Mouse (Mus musculus) kidney, adult 2 months (tissue): ENCODE data around the gene Rala. TPM values are rescaled to one million over a fixed set of nuclear protein-coding genes. Genes with fewer than 3 reads are reported as not detected.

Experiments
- DNase-seq: peaks from one replicate; pipeline ENCODE4 v3.0.0; 2021
- H3K27ac ChIP-seq: fragments of 200-500 bp; 2 replicates; pipeline ENCODE4 v1.5.1; 2012; ENCODE audit warnings: low read depth, low read length, control low read depth, inconsistent platforms; ENCODE audit not compliant: insufficient read depth
- H3K27me3 ChIP-seq: fragments of 200-500 bp; replicated peaks from 2 replicates; pipeline ENCODE4 v1.6.1; 2012; ENCODE audit warnings: mild to moderate bottlenecking, moderate library complexity, low read length, inconsistent platforms; ENCODE audit not compliant: control insufficient read depth, insufficient read depth
- H3K36me3 ChIP-seq: fragments of 200-500 bp; 2 replicates; pipeline ENCODE4 v1.6.1; 2012; ENCODE audit warnings: mild to moderate bottlenecking, moderate library complexity, low read length, inconsistent platforms; ENCODE audit not compliant: control insufficient read depth, insufficient read depth
- H3K4me1 ChIP-seq: fragments of 200-500 bp; 2 replicates; pipeline ENCODE4 v1.6.1; 2011; ENCODE audit warnings: low read length; ENCODE audit not compliant: control insufficient read depth, insufficient read depth
- H3K4me3 ChIP-seq: fragments of 200-500 bp; 2 replicates; pipeline ENCODE4 v1.5.1; 2011; ENCODE audit warnings: mild to moderate bottlenecking, low read depth, low read length, control low read depth; ENCODE audit not compliant: insufficient read depth
- CTCF ChIP-seq: fragments of 200-500 bp; conservative IDR thresholded peaks from 2 replicates; pipeline ENCODE4 v1.5.1; 2011; ENCODE audit warnings: low read depth, mild to moderate bottlenecking, control low read depth, low read length, moderate library complexity, mixed read lengths; ENCODE audit not compliant: insufficient read depth, insufficient read length
- POLR2A ChIP-seq: fragments of 200-500 bp; IDR thresholded peaks from one replicate; pipeline ENCODE4 v1.6.1; 2011; ENCODE audit warnings: low read depth, low read length, control low read depth
- WGBS: fragments of 180-500 bp; shearing (Covaris S2); methylation state at CpG from one replicate; pipeline ENCODE4 v1.1.7; 2018; 5-methylcytosine and 5-hydroxymethylcytosine counted together
- polyA plus RNA-seq: library from polyadenylated mRNA; depleted of rRNA; stranded (reverse); fragments of >200 nt; gene quantifications from 2 replicates; pipeline ENCODE4 v1.2.3, GENCODE M21; 2012

Gene Rala
- polyA plus RNA-seq, 1 experiment: 21.8 TPM

DNA sequence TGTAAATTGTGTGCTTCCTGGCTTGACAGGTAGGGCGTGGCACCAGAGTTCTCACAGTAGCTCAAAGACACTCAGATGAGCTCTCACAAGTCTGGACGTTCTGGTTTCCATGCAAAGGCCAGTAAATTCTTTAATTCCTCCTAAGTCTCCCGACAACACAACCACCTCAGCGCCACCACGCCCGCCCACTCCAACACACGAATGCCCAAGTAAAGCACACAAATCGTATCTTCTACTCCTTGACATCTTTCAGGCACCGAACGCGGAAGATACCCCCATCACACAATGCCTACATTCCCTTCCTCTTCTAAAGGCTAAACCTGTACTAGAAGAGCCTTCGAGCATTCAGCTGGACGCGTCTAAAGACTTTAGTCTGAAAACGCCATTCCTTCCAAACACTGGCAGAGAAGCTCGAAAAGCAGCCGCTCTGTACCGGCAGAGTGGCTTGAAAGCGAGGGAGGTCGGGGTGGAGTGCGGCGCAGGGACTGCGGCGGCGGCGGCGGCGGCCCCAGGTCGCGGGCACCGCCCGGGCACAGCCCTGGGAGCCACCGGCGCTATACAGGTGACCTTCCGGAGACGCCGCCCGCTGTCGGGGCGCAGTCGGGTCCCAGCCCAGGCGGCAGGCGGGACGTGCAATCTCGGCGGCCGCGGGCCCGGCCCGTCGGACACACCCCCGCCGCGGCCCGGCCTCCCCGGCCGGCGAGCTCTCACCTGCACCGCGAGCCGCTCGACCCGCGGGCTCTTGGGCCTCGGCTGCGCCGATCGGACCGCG lies 547 bp downstream of the Rala start:
- under 1% methylated on average over 70 of the region's 70 CpGs for WGBS
- H3K4me3 ChIP-seq: peak overlapping the region; percentile 67
- H3K27me3 ChIP-seq: no peaks in the 10 kb centered on the region
- H3K27ac ChIP-seq: peak overlapping the region; percentile 76
- TF ChIP-seq CTCF: 0 out of 2 replicates have a peak, but pooled peaks have one; percentile 13
- no peak for TF ChIP-seq POLR2A
- DNase-seq: peak; percentile 25
- peaks cover 3% of the 10 kb centered on the region; the same call in 1 of the 2 replicates for H3K4me1 ChIP-seq
- H3K36me3 ChIP-seq: no peaks in the 10 kb centered on the region

DNA sequence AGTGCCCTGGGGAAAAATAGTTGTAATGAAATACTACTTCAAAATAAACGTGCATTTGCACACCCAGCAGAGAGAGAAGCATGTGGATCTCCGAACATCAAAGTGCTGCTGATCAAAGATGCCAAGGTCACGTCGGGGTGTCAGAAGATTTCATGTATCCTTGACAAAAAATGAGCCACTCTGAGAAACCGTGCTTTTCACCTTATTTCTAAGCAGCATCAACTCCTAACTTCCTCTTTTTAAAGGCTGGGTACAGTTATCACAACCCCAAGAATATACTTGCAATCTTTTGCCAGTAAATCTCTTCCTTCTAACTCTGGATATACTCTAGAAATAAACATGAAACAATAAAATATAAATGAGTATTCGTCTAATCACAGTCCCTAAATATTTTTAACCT lies 1.7 kb downstream of the Rala start:
- TF ChIP-seq POLR2A: no peak
- 53% methylated on average over 6 of the region's 6 CpGs for WGBS
- H3K4me3 ChIP-seq: no peak overlapping the region

DNA sequence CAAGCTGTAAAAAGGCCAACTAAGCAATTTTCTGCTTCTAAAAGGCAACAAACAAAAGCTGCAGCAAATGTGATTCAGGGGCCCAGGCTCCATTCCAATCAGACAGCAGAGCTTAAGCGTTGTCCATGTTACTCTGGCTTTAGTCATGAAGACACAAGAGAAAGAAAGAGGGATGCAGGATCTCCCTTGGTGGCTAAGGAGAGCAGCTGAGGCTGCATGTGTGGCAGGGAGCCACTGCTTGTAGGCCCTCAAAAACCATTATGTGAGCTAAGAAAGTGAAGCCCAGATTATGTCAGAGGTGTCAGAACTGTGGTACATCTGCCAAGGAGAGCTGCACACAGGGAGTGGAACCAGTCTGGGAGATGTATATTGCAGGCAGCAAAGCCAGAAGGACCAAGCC lies 36.7 kb downstream of the Rala start:
- H3K36me3 ChIP-seq: no peaks in the 10 kb centered on the region
- H3K27me3 ChIP-seq: no peaks in the 10 kb centered on the region
- DNase-seq: no peak
- no peaks in the 10 kb centered on the region for H3K4me1 ChIP-seq
- WGBS: 86% methylated on average over 1 of the region's 1 CpGs
- H3K4me3 ChIP-seq: no peak overlapping the region
- no peak overlapping the region for H3K27ac ChIP-seq
- TF ChIP-seq POLR2A: no peak
- TF ChIP-seq CTCF: no peak

More for the DNA sequence above, 1.7 kb downstream of the Rala start:
- Histone ChIP-seq H3K4me1 (peaks cover 3% of the 10 kb centered on the region; the same call in 1 of the 2 replicates), H3K36me3 (no peaks in the 10 kb centered on the region), H3K27ac (no peak overlapping the region), H3K27me3 (no peaks in the 10 kb centered on the region)
- DNase-seq: no peak

DNA sequence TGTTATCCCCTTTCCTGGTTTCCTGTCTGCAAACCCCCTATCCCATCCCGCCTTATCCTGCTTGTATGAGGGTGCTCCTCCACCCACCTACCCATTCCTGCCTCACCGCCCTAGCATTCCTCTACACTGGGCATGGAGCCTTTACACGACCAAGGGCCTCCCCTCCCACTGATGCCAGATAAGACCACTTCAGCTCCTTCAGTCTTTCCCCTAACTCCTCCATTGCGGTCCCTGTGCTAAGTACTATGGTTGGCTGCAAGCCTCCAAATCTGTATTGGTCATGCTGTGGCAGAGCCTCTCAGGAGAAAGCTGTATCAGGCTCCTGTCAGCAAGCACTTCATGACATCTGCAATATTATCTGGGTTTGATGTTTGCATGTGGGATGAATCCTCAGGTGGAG lies 42.6 kb downstream of the Rala start:
- no peak for TF ChIP-seq POLR2A
- no peak for TF ChIP-seq CTCF
- H3K27me3 ChIP-seq: no peaks in the 10 kb centered on the region

DNA sequence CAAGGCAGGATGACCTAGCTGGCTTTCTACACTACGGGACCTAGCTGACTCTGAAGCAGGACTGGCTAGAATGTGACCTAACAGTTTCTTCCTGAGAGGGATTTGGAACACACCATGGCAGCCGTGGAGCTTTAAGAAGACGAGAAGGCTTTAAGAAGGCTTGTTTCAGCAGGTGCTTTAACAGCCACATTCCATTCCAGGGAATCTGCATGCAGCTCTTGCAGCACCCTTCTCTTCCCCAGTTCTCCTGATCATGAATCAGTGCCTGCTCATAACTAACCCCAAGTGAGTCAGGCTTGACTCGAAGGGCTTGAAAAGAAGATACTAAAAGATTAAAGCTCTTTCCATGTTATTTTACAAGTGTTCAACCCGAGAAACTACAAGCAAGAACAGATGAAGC lies 43.4 kb downstream of the Rala start:
- H3K27me3 ChIP-seq: no peaks in the 10 kb centered on the region
- 65% methylated on average over 5 of the region's 5 CpGs for WGBS
- DNase-seq: no peak
- no peaks in the 10 kb centered on the region for H3K36me3 ChIP-seq
- no peak for TF ChIP-seq POLR2A
- TF ChIP-seq CTCF: no peak
- no peak overlapping the region for H3K4me3 ChIP-seq
- no peak overlapping the region for H3K27ac ChIP-seq
- H3K4me1 ChIP-seq: peaks cover 2% of the 10 kb centered on the region; the same call in 1 of the 2 replicates

More for the DNA sequence above, 42.6 kb downstream of the Rala start:
- Histone ChIP-seq H3K36me3 (no peaks in the 10 kb centered on the region), H3K4me1 (peaks cover 2% of the 10 kb centered on the region; the same call in 1 of the 2 replicates), H3K27ac (no peak overlapping the region), H3K4me3 (no peak overlapping the region)
- 88% methylated on average over 4 of the region's 4 CpGs for WGBS
- no peak for DNase-seq

DNA sequence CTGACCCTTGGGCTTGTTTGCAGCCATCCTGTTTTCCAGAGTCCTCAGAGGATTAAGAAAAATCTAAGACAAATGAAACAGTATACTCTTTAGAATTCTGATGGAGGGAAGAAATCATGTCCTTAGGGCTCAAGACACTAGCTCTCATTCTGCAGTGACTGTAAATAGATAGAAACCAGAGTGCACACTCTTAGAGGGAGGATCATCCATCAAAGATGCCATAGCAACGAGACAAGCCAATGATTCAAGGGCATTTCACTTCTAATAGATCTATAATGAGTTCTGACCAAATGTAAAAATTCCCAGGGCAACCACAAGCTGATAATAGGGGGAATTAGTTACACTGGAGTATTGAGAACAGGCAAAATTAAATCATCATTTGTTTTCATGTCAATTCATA lies 47.0 kb downstream of the Rala start:
- no peaks in the 10 kb centered on the region; the same call in 1 of the 2 replicates for H3K36me3 ChIP-seq
- DNase-seq: no peak
- H3K4me1 ChIP-seq: peaks cover 2% of the 10 kb centered on the region; the same call in 1 of the 2 replicates
- TF ChIP-seq POLR2A (no peak), CTCF (no peak)
- WGBS: 73% methylated on average over 1 of the region's 1 CpGs
- H3K27me3 ChIP-seq: no peaks in the 10 kb centered on the region
- no peak overlapping the region for H3K27ac ChIP-seq
- H3K4me3 ChIP-seq: no peak overlapping the region

DNA sequence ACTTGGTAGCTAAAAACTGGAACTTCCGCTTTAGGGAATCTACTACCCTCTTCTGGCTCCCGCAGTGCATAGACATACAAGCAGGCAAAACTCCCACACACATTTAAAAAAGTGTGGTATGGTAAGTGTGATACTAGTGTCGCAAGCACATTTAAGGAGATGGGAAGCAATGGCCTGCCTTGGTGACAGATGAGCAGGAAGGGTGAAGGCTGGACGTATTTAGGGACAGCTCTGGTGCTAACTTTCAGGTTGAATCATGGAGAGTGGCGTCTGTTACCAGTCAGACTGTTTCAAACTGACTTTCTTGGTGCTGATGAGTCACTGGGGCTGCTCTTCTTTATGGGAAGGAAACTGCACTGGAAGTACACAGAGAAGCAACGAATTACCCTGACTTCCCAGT lies 52.5 kb downstream of the Rala start:
- DNase-seq: no peak
- Histone ChIP-seq H3K4me3 (no peak overlapping the region), H3K27me3 (no peaks in the 10 kb centered on the region), H3K27ac (no peak overlapping the region), H3K36me3 (no peaks in the 10 kb centered on the region; the same call in none of the 2 replicates), H3K4me1 (no peaks in the 10 kb centered on the region)
- TF ChIP-seq CTCF (no peak), POLR2A (no peak)
- WGBS: 88% methylated on average over 6 of the region's 6 CpGs

DNA sequence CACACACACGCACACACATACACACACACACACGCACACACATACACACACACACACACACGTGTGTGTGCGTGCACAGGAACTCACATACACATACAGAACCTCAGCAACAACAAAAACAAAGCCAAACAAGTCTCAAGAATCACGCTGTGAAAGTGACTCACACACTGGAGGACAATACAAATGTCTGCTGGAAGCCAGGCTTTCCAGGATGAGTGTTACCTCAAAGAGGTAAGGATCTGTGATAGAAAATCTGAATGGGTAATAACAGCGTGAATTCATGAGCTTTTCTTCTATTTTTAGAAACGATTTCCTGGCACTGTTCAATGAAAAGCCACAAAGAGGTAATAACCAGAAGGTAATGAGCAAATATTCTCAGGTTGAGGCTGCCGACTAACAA lies 59.8 kb downstream of the Rala start:
- WGBS: 76% methylated on average over 8 of the region's 8 CpGs
- no peaks in the 10 kb centered on the region; the same call in 1 of the 2 replicates for H3K36me3 ChIP-seq
- no peak overlapping the region for H3K4me3 ChIP-seq

More for the DNA sequence above, 59.8 kb downstream of the Rala start:
- H3K4me1 ChIP-seq: no peaks in the 10 kb centered on the region
- H3K27me3 ChIP-seq: no peaks in the 10 kb centered on the region
- TF ChIP-seq CTCF (no peak), POLR2A (no peak)
- H3K27ac ChIP-seq: no peak overlapping the region
- no peak for DNase-seq
